Mouse (Mus musculus) monocyte, adult 2 months (primary cell): ENCODE measurements around the gene Bcl2l13.
"Not testable (repeated sequence)": the region's sequence is repeated elsewhere in the genome, so short reads cannot be mapped to it uniquely, and the experiment has no call there.

Experiments used
- DNase-seq, 2 experiments: peaks; one replicate each; pipeline ENCODE4 v3.0.0; 2022; ENCODE audit warnings: low spot score in 2 of 2, low read depth in 1 of 2

Bcl2l13 gene

GRCm38 (mm10) chr6:120901776-120902645 is 66.0 kb downstream of the Bcl2l13 start:
- peak in 1 of 2 experiments; percentile 17 for DNase-seq

- peak in 1 of 2 experiments; percentile 19 for DNase-seq
Measured at GRCm38 (mm10) chr6:120903450-120903912, 67.5 kb downstream of the Bcl2l13 start.

DNA sequence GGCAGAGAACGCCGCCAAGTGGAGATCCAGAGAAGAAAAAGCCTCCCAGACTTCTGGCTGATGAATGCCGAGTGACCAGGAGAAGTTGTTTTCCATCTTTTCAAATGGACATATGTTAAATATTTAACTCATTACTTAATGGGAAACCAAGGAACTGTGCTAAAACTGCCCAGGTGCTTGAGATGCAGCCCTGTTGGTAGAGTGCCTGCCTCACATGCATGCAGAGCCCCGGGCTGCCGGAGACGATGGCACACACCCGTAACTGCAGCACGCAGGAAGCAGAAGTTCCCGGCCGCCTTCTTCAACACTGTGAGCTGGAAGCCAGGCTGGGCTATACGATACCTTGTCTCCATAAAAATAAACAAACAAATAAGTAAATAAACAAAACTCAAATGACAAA is 67.9 kb downstream of the Bcl2l13 start:
- DNase-seq, result no peak

- no peak for DNase-seq
Measured at GRCm38 (mm10) chr6:120905111-120905510, 69.1 kb downstream of the Bcl2l13 start.

DNA sequence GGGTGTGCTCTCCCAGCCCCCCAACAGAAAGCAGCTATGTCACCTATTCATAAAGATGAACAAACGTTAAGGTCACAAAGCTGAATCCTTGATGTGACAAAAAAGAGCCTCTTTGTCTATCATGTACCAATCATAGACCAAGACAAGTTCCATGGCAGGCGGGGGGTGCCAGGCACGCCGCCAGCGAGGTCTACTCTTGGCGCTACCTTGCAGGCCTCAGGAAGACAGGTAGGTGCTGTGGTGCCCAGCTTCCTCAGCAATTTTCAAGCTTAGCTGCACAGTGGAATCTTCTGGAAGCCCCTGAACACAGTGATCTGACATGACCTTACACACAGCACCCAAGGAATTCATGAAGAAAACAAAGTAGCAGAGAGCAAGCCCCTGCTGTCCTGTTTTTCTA is 70.5 kb downstream of the Bcl2l13 start:
- no peak for DNase-seq

DNA sequence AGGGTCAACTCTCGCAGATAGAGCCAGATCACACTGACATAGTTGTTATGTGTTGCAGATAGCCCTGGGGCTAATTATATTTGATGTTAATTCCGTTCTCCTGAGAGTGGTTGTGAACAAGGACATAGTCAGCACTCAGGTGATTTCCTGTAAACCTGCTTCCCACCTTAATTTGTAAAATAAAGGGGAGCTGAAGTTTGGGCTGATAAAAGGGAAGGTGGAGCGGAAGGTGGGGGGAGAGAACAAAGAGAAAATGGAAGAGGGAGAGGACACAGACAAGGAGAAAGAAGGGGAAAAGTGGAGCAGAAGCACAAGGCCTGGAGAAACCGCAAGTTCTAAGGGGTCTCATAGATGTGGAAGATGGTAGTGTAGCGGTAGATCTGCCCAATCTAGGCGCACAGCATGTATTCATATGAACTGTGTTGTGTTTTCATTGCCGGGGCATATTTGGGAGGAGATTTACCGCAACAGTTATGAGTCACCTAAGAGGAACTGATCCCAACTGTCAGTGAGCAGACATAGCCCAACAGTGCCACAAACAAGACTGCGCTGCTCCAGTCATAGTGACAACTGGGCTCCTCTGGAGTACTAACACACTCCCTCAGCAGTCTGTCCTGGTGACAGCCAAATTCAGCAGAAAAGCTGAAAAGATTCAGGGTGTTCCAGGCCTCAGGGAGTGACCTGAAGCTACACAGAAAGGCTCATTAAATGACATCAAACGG is 72.0 kb downstream of the Bcl2l13 start:
- DNase-seq, result peak in 1 of 2 experiments; percentile 25

GRCm38 (mm10) chr6:120909501-120909900 is 73.5 kb downstream of the Bcl2l13 start:
- no peak for DNase-seq

DNA sequence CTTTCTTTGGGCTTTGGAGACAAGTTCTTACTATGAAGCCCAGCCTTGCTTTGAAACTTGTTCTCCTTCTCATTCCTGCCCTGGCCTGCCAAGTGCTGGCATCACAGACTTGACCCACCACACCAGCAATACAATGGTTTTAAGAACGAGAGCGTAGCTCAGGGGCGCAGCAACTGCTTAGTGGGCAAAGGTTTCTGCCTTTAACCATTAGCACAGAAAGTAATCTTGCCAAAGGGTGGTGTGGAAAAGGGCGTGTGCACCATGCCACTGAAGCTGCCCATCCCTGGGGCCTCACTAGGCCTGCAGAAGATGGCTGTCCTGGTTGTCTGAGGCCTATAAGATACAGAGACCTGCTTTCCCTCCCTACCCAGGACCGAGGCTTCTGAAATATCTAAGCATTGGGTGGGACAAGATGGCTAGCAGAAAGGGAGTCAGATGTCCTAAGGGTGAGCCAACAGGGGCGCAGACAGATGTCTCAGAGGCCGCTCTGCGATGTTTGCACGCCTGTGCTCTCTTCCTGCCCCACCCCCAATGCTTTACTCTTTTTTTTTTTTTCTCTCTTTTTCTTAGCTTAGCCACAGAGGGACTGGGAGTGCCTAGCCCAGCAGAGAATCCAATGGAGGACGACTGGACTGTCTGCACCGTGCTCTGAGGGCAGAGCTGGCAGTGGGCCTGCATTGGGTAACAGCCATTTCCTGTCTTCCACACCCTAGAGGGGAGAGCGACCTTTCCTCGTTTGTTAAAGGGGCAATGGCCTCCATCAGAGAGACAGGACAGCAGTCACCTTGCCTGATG is 75.4 kb downstream of the Bcl2l13 start:
- DNase-seq, result no peak

DNA sequence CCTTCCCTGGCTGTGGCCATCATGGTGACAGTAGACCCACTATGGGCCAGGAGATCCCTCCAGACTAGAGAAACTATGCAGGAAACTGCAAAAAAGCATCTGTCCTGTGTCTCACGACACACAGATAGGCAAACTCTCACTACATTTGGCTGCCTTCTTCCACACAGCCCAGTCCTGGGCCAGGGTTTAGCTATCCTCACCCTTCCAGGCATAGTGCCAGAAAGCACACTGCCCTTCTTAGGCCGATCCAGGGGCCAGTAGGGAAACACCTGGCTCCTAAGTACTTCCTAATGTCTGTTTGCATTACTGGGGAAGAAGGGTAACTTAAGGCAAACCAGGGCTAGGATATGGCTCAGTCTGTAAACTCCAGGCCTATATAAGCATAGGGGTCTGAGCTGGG is 76.9 kb downstream of the Bcl2l13 start:
- DNase-seq, result no peak

DNA sequence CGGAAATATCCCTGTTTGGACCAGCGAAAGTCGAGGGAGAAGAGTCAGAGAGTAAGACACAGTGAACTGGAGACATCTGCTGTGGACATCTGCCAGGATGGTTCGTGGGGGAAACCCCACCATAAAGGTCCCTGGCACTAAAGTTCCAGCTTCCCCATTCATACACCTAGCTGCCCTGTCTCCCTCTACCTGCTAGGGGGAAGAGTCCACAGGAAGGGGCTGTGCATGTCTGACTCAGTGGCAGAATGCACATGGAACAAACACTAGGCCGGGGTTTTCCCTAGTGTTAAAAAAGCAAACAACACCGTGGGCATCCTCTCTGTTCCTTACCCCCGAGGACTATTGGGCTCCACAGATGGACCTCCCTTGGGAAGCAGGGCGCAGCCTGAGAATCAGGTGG is 77.8 kb downstream of the Bcl2l13 start:
- DNase-seq, result no peak

- DNase-seq, result no peak
Measured at GRCm38 (mm10) chr6:120914533-120914910, 78.5 kb downstream of the Bcl2l13 start.

GRCm38 (mm10) chr6:120914911-120915648 is 79.1 kb downstream of the Bcl2l13 start:
- DNase-seq, result peak; percentile 75 to 77

GRCm38 (mm10) chr6:120915649-120915975 is 79.6 kb downstream of the Bcl2l13 start:
- DNase-seq, result no peak

DNA sequence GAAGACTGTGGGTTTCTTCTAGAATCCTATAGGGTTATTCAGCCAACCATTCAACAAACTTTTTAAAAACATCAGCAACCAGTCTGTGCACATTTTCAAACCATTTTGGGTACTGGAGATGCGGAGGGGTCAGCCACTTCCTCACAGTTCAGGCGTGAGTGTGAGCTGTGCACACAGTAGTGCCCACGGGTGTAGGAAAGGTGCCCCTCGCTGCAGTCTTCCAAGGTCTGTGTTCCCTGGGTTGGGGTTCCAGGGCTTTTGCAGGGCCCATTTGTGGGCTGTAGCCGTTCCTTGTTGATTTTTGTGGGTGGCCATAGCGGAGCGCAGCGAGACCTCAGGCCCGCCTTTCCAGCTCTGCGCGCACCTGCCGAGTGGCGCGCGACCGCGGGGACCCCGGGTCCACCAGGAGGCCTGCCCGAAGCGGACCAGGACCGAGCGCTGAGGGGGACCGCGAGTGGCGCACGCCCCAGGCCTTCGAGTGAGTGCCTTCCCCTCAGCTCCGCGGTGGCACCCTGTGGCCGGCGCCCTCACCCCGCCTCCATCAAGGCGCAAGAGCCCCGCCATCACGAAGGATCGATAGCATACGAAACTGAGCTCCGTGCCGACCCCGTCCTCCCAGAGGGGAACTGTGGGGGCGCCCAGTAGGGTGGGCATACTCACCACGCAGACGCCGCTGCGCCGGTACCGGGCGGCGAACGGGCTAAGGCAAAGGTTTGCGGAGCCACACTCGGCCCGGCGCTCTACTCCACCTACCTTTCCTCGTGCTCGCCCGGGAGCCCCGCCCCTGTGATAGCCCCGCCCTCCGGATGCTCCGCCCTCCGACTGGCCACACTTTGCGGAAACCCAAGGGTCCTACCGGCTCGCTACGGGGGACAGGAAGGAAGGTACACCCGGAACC is 80.3 kb downstream of the Bcl2l13 start, which contains the start of gene Bid:
Gene Bid, minus strand, starts transcription at position 780 of the 898 bp plus-strand sequence.
- peak; percentile 68 to 93 for DNase-seq

GRCm38 (mm10) chr6:120916972-120917881 is 81.2 kb downstream of the Bcl2l13 start:
- not testable (repeated sequence) for DNase-seq

- no peak for DNase-seq
Measured at GRCm38 (mm10) chr6:120917975-120918374, 82.0 kb downstream of the Bcl2l13 start.

- not testable (repeated sequence) for DNase-seq
Measured at GRCm38 (mm10) chr6:120924791-120925321, 88.8 kb downstream of the Bcl2l13 start.

GRCm38 (mm10) chr6:120926880-120927279 is 90.9 kb downstream of the Bcl2l13 start:
- DNase-seq, result no peak
